Mouse (Mus musculus) left cerebral cortex, adult 9 months (tissue): ENCODE measurements at regions not wholly inside any gene's neighbourhood (a gene's known extent, or its start where the extent isn't known, plus 50 kb on each side); places are given as distances from the start of the nearest gene placed in this dataset.

Source experiments
- DNase-seq, 2 experiments: peaks; one replicate each; pipeline ENCODE4 v3.0.0; 2022; ENCODE audit warnings: low spot score in 2 of 2

GRCm38 (mm10) chr2:46168488-46168887, 1051.3 kb upstream of the Zeb2 start:
- DNase-seq, result no peak

- DNase-seq, result no peak
Measured at GRCm38 (mm10) chr2:46149848-46150247, 1032.7 kb upstream of the Zeb2 start.

GRCm38 (mm10) chr2:46119871-46120270, 1002.7 kb upstream of the Zeb2 start:
- no peak for DNase-seq

GRCm38 (mm10) chr2:46106991-46107390, 989.8 kb upstream of the Zeb2 start:
- no peak for DNase-seq

- DNase-seq, result no peak
Measured at GRCm38 (mm10) chr2:46065034-46065802, 948.0 kb upstream of the Zeb2 start.

- no peak for DNase-seq
Measured at GRCm38 (mm10) chr2:46055729-46056128, 938.5 kb upstream of the Zeb2 start.

GRCm38 (mm10) chr2:46054902-46055301, 937.7 kb upstream of the Zeb2 start:
- DNase-seq, result peak in 1 of 2 experiments; percentile 7

- DNase-seq, result no peak
Measured at GRCm38 (mm10) chr2:46021854-46022253, 904.7 kb upstream of the Zeb2 start.

- DNase-seq, result no peak
Measured at GRCm38 (mm10) chr2:46013771-46014269, 896.6 kb upstream of the Zeb2 start.

GRCm38 (mm10) chr2:46012716-46013115, 895.5 kb upstream of the Zeb2 start:
- no peak for DNase-seq

GRCm38 (mm10) chr2:45975157-45975556, 858.0 kb upstream of the Zeb2 start:
- DNase-seq, result no peak

GRCm38 (mm10) chr2:45968635-45969034, 851.4 kb upstream of the Zeb2 start:
- DNase-seq, result no peak

GRCm38 (mm10) chr2:45956792-45957330, 839.7 kb upstream of the Zeb2 start:
- DNase-seq, result no peak

- DNase-seq, result no peak
Measured at GRCm38 (mm10) chr2:45948758-45949157, 831.6 kb upstream of the Zeb2 start.

- DNase-seq, result peak; percentile 5 to 20
Measured at GRCm38 (mm10) chr2:45925791-45926480, 808.7 kb upstream of the Zeb2 start.

GRCm38 (mm10) chr2:45908871-45909270, 791.7 kb upstream of the Zeb2 start:
- no peak for DNase-seq

GRCm38 (mm10) chr2:45904623-45905235, 787.5 kb upstream of the Zeb2 start:
- no peak for DNase-seq

GRCm38 (mm10) chr2:45904090-45904489, 786.9 kb upstream of the Zeb2 start:
- DNase-seq, result no peak

- no peak for DNase-seq
Measured at GRCm38 (mm10) chr2:45903350-45903749, 786.2 kb upstream of the Zeb2 start.

GRCm38 (mm10) chr2:45901892-45902291, 784.7 kb upstream of the Zeb2 start:
- no peak for DNase-seq

- DNase-seq, result peak in 1 of 2 experiments; percentile 5
Measured at GRCm38 (mm10) chr2:45884680-45885079, 767.5 kb upstream of the Zeb2 start.

- DNase-seq, result no peak
Measured at GRCm38 (mm10) chr2:45878656-45879055, 761.5 kb upstream of the Zeb2 start.
